Mouse (Mus musculus) lung, postnatal 36 days (tissue): ENCODE results near the gene Clstn1.

Experiments used
- DNase-seq: peaks from one replicate; pipeline ENCODE4 v3.0.0; 2022; ENCODE audit warnings: mixed read lengths

Gene Clstn1

DNA sequence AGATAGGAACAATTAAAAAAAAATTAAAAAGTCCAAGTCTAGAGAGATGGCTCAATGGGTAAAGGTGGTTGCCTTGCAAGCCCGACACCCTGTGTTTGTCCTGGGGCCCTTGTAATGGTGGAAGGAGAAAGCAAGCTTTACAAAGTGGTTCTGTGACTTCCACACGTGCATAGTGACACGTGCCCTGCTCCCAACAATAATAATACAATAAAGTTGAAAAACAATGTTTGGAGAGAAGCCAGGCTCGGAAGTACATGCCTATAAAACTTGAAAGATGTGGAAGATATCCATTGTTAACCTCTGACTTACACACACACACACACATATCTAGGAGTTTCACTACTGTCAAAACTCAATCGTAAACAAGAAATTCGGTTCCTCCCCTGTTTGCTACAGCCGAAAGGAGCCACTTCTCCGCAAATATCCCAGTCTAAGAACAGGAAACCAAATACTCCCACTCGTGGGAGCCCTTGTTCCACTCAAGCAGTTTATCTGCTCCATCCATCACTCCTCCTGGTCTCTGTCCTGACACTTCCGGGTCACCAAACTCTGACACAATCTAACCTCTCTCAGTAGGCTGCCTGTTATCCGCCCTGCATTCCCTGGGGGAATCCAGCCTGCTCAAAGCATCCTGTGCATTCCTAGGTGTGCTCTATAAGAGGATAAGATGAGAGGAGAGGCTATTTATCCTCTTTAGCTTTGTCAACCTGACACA is 92.9 kb downstream of the Clstn1 start:
- no peak for DNase-seq

DNA sequence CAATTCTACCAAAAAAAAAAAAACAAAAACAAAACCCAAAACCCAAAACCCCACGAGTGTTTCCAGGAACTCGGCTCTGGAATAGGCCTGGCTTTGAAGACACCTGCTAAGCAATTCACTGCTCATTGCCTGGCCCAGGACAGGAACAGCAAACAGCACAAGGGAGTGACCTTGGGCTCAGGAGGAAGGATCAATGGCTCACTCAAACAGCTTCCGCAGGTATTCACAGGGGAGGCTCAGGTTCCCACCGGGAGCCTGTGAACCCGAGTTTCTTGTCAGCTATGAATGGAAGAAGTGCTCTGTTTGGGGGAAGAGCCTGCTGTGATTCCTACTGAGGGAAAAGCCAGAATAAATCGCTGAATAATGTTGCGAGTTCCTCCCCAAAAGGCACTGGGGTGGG is 97.6 kb downstream of the Clstn1 start:
- no peak for DNase-seq

DNA sequence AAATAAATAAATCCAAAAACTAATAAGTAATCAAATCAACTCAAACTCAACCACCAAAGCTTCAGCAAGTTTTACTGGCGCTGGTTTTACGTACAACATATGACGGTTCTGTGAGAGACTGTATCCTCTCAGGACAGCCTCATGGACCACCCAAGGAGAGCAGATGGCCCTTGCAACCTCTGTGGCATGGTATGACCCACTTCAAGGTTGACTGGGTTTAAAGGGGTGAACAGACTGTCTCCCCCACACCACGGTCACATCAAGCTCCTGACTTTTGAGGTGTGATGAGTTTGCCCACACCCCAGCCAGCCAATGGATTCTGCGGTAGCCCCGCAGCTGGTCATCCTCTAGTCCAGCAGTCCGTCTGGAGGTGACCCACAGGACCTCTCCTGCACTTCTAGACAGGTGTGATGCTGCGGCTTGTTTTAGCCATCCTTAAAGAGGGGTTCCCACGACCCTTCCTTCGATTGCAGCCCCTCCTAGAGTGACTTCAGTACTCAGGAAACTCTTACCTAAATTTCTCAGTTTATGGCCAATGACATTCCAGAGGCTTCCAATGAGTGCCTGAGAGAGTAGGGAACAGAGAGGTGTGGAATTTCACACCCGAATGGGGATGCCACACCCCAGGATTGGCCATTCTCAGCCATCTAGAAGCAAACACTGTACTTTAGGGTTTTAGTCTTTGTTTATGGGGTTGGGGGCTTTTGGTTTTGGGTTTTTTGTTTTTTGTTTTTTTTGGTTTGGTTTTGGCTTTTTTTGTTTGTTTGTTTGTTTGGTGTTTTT is 98.8 kb downstream of the Clstn1 start:
- no peak for DNase-seq

DNA sequence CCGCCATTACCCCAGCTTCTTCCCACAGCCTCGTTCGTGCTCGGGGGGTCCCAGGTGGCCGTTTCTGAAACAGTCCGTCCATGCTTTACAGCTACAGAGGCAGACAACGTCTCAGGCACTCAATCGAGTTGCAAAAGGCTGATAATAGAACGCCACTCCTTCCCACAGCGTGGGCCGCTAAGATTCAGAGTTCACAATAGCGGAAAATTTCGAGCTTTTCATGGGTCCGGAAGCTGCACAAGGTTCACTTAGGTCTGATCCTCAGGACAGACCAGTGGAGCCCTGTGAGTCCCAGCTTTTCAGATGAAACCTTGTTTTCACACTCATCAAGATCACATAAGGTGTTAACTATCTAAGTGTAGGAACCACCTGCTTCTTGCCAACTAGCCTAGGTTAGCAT is 102.6 kb downstream of the Clstn1 start:
- DNase-seq, result no peak

DNA sequence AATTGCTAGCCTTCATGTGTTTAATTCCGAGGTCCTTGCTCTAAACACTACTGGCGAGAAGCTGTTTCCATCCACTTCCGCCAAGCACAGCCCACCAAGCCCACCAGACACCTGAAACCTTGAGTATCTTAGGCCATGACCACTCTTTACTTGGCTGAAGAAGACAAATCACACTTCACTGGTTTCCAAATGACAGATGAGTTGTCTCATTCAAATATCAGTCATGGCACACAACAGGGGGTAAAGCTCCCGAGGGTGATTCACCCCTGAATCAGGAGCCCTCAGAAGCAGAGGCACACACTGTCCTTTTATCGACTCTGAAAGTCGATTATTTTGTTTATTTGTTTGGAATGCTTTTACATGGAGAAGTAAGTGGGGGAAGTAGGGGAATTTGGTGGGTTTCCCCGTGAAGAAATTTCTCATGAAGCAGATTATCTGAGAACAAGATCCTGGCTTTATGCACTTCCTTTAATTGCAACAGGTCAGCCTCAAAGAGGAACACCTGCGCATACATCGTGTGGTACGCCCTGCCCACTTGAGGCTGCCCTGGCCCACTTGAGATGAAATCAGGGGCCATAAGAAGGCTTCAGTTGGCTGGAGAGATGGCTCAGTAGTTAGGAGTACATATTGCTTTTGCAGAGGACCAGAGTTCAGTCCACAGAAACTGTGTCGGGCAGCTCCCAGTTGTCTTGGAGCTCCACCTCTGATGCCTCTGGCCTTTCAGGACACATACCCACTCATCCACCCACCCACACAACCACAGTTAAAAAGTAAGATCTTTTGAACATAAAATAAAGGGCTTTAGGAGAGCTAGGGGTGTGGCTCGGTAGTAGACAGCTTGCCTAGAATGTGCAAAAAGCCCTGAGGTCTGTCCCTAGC is 103.8 kb downstream of the Clstn1 start:
- no peak for DNase-seq

DNA sequence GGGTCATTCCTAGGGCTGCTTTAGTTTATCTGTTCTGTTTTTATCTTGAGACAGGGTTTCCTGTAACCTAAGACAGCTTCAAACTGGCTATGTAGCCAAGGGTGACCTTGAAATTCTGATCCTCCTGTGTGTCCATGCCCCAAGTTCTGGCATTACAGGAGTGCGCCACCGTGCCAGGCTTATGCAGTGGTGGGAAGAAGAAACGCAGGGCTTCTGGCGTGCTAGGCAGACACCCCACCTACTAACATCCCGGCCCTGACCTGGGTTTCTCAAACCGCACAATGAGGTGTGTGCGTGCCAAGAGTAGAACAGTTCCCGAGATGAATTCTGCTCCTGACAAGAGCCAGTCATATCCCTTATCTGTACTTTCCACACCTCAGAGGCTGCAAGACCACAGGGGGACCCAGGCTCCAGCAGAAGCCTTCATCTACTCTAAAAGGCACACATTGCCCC is 104.6 kb downstream of the Clstn1 start:
- no peak for DNase-seq

DNA sequence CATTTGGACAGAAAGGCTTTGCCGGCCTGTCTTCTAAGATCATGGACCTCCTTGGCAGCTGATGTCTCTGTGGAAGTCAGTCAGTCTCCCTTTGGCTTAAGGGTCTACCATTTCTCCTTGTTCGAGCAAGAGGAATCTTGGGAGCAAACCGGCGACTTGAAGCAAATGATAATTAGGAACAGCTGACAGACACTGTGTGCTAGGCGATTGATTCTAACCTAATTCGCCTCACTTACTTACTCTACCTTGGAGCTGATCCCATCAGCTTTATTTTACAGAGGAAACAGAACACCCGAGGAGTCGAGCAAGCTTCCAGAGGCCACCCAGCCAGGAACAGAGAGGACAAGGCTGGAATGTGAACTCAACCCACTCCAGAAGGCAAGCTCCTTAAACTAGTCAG is 105.1 kb downstream of the Clstn1 start:
- no peak for DNase-seq

DNA sequence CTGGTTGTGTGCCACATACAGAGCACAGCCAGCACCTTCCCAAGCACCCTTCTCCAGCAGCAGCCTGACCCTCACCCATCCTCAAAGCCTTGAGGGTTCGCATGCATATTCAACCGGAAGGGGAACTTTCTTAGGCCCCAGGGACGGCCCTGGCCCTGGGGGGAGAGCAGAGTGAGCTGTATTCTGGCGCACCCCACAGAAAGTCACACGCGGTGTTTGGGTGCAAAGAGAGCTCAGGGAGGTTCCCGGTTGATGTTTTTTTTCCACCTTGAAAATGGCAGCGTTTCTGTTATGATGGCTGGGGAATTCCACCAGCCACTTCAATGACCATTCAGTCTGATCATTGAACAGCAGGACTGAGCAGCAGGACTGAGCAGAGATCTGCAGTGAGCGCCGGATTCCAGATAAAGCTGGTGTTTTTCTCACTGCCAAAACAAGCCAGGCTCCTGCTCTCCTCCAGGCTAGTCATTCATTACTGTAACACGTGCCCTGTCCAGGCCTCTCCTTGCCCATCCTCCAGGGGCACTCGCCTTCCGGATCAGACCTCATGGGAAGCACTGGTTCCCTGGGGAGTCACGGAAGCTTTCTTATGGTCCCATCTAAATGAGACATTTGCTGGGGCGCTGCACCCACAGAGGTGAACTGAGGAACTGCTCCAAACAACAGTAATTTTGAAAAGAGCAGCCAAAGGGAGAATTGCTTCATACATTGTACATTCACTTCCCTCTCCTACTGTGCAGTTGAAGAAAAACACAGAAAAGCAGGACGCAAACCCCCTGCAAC is 110.1 kb downstream of the Clstn1 start:
- peak; percentile 48 for DNase-seq

DNA sequence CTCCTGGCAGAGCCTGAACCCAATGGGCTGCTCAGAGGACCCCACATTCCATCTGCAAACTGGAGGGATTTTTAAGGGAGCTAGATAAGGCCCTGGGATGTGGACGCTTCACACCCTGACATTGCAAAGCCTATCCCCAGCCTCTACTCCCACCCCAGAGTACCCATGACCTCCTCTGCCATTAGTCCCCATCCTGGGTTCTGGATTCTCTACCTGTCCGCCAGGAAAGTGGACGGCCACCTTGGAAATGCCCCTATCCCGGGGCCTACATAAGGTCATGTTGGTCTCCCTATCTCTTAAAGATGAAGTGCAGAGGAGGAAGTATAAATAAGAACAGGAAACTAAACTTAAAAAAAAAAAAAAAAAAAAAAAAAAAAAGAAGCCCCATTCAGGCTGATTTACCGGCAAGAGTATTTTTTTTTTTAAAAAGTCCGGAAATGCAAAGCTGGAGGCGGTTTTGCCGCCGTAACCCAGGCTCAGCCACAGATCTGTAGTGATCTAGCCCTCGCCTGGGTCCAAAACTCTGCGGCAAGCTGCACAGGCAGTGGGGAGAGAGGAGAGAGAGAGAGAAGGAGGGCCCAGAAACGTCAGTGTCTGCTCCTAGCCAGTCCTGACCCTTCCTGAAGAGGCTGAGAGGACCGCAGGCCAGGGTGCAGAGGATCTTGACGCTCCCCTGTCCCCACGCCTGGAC is 111.4 kb downstream of the Clstn1 start:
- DNase-seq, result peak; percentile 39

DNA sequence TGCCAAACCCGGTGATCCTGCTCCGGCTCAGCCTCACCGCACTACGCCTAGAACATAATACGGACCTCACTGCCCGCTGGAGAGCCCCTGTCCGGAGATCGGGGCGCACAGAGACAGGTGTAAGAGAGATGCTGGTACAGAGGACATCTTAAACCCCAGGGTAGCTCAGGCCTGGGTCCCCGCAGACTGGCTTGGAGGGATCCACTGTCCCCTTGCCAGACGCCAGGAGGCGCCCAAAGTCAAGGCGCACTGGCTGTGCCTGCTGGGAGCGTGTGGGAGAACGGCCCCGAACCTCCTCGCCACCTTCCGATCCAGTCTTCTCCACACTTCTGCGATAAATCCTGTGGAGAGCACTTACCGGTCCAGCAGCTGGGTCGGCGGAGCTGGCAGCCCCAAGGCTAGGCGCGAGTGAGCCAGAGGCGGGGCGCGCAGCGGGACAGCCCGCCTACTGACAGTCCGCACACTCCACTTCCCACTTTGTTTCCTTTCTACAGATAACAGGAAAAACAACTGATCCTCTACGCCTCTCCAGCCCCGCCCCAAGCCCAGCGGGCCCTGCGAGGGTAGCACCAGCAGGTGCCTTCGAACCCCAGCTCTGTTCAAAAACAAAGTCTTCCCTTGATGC is 112.0 kb downstream of the Clstn1 start:
- DNase-seq, result peak; percentile 71
